Mouse (Mus musculus) kidney, embryonic 15.5 days (tissue): ENCODE results near the gene Dnpep. TPM values are rescaled to one million over a fixed set of nuclear protein-coding genes. Genes with fewer than 3 reads are reported as not detected.
A peak's percentile ranks its signal among the peaks of the same experiment; 100 is the strongest.

Experiments
- ATAC-seq: fragments of 200-750 bp; cut with Nextera tagmentation; replicated peaks from 2 replicates; pipeline ENCODE4 v1.8.0; 2017; ENCODE audit warnings: moderate TSS enrichment; ENCODE audit not compliant: low FRiP score
- H3K27ac ChIP-seq: fragments of 300-500 bp; sonication (generic); 2 replicates; pipeline ENCODE4 v1.5.1; 2015; ENCODE audit warnings: mild to moderate bottlenecking, inconsistent platforms
- H3K27me3 ChIP-seq: fragments of 300-500 bp; sonication (generic); 2 replicates; pipeline ENCODE4 v1.6.1; 2015; ENCODE audit warnings: inconsistent platforms
- H3K36me3 ChIP-seq: fragments of 300-500 bp; sonication (generic); 2 replicates; pipeline ENCODE4 v1.6.1; 2015; ENCODE audit warnings: inconsistent platforms
- H3K4me1 ChIP-seq: fragments of 300-500 bp; sonication (generic); 2 replicates; pipeline ENCODE4 v1.6.1; 2015; ENCODE audit warnings: inconsistent platforms
- H3K4me2 ChIP-seq: fragments of 300-500 bp; sonication (generic); 2 replicates; pipeline ENCODE4 v1.6.1; 2015; ENCODE audit warnings: moderate library complexity, mild to moderate bottlenecking, inconsistent platforms
- H3K4me3 ChIP-seq: fragments of 300-500 bp; sonication (generic); replicated peaks from 2 replicates; pipeline ENCODE4 v1.5.1; 2015; ENCODE audit warnings: mild to moderate bottlenecking, inconsistent platforms
- H3K9ac ChIP-seq: fragments of 300-500 bp; sonication (generic); 2 replicates; pipeline ENCODE4 v1.6.1; 2015; ENCODE audit warnings: mild to moderate bottlenecking, inconsistent platforms
- H3K9me3 ChIP-seq: fragments of 300-500 bp; sonication (generic); replicated peaks from 2 replicates; pipeline ENCODE4 v1.6.1; 2016; ENCODE audit warnings: inconsistent platforms
- WGBS: fragments of 180-500 bp; shearing (Covaris S2); methylation state at CpG from one replicate; pipeline ENCODE4 v1.1.7; 2015; ENCODE audit warnings: mixed read lengths; 5-methylcytosine and 5-hydroxymethylcytosine counted together
- polyA plus RNA-seq: library from polyadenylated mRNA; unstranded; fragments of >200 nt; fragmentation: Nextera tagmentation; extraction: Ambion mirVana; gene quantifications from 2 replicates; pipeline ENCODE4 v1.2.1, GENCODE M21; 2015

Gene Dnpep
- polyA plus RNA-seq, 1 experiment from 2014 or later = 153 TPM

DNA sequence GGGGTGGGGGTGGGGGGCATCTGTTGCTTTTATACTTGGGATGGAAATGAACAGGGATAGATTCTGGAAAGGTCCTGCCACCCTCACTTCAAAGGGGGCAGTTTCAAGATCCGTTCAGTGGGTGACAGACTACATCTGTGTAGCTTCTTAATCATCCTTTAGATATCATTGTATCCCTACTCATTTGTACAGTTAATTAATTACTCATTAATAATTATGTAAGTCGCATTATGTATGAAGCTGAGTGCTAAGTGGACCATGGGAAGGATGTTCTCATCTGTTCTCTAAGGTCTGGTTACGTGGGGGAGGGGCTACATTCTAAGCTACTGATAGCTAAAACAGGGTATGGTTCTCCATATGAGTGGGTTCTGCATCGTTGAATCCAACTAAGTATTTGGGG is 946 bp upstream of the Dnpep start:
- Histone ChIP-seq H3K4me3 (no peak overlapping the region), H3K9ac (no peak overlapping the region), H3K9me3 (no peaks in the 10 kb centered on the region), H3K27ac (no peak overlapping the region), H3K4me1 (peaks cover 21% of the 10 kb centered on the region), H3K4me2 (no peak overlapping the region), H3K36me3 (peaks cover 20% of the 10 kb centered on the region), H3K27me3 (no peaks in the 10 kb centered on the region)
- ATAC-seq = no peak
- WGBS = 83% methylated on average over 4 of the region's 4 CpGs

DNA sequence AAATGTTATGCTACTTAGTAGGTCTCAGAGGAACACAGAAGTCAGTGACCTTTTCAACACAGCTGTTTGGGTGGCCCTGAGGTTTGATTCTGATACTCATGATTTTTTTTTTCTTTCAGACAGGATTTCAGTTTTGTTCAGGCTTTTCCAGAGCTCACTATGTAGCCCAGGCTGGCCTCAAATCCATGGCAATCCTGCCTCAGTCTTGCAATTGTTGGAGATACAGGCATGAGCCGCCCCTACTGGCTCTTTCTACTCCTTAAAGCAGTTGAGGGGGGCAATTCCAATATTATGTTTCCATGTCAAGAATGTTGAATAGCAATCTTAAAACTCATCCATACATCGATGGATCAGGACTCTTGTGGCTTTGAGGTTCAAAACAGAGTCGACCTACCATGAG is 511 bp upstream of the Dnpep start:
- H3K27me3 ChIP-seq = no peaks in the 10 kb centered on the region
- ATAC-seq = no peak
- peak overlapping the region; percentile 75 for H3K27ac ChIP-seq
- H3K36me3 ChIP-seq = peaks cover 24% of the 10 kb centered on the region
- H3K9ac ChIP-seq = peak overlapping the region; percentile 10; the same call in 1 of the 2 replicates
- H3K4me1 ChIP-seq = peaks cover 21% of the 10 kb centered on the region
- peak overlapping the region; percentile 48 for H3K4me2 ChIP-seq
- peak overlapping the region; percentile 29 for H3K4me3 ChIP-seq
- WGBS = 74% methylated on average over 3 of the region's 3 CpGs
- H3K9me3 ChIP-seq = no peaks in the 10 kb centered on the region

DNA sequence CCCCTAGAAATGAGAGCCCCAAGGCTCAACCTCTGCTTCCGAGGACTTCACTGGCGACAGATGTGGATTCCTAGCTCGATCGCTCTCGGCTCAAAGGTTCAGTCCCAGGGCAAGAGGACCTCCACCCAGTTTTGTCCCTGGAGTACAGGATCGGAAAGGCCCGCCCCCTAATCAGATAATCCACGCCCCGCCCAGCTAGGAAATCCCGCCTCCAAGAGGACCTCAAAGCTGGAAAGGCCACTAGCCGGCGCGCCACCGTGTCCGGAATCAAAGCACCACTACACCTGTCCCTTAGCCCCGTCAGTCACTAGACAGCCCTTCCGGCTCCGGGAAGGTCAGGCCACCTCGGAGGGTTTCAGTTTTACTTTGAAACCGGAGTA is 939 bp downstream of the Dnpep start:
- under 1% methylated on average over 20 of the region's 20 CpGs for WGBS
- ATAC-seq = peak; percentile 59

DNA sequence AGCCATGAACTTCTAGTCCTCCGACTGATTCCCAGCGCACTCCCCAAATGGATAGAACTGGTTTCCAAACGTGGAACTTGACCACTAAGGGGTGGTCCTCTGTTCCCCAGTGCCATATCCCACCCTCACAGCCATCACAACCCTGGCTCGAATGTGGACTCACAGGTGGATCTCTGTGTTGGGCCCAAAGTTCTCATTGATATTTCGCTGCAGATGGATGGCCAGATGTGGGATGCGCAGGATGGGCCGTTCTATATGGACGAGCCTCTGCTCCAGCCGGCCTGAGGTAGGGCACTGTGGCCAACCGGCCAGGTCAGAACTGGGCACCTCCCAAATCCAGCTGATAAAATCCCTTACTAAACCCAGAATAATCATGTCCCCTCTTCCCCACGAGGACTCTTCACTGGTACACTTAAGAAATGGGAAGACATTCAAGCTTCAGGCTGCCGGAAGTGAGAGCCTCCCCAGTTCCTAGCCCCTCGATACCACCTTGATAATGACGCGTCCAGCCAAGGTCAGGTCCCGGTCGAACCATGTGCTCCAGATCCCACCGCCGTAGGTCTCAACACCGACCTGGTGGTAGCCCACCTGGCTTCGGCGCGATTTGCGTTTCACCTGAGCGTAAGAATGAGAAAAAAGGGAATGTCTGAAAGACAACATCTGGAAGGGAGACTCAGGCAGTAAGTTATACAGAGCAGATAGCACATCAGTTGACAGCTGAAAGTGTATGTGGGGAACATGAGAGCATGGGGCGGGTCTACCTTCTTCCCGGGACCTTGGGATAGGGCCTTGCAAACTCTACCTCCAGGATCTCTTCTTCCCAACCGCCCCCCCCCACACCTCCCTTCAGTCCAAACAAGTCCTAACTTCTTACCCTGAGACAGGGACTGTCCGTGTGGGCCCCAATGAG is 2.1 kb downstream of the Dnpep start:
- H3K4me1 ChIP-seq = peaks cover 21% of the 10 kb centered on the region
- peak overlapping the region; percentile 97; the same call in 1 of the 2 replicates for H3K27ac ChIP-seq
- peak overlapping the region; percentile 71 for H3K9ac ChIP-seq
- H3K27me3 ChIP-seq = no peaks in the 10 kb centered on the region
- WGBS = 81% methylated on average over 29 of the region's 29 CpGs
- ATAC-seq = no peak
- H3K4me3 ChIP-seq = peak overlapping the region; percentile 73
- H3K36me3 ChIP-seq = peaks cover 50% of the 10 kb centered on the region
- no peaks in the 10 kb centered on the region for H3K9me3 ChIP-seq
- H3K4me2 ChIP-seq = peak overlapping the region; percentile 73

More for the DNA sequence above, 939 bp downstream of the Dnpep start:
- H3K9me3 ChIP-seq = no peaks in the 10 kb centered on the region
- peak overlapping the region; percentile 97 for H3K27ac ChIP-seq
- H3K4me1 ChIP-seq = peaks cover 21% of the 10 kb centered on the region
- H3K36me3 ChIP-seq = peaks cover 39% of the 10 kb centered on the region
- H3K9ac ChIP-seq = peak overlapping the region; percentile 71
- no peaks in the 10 kb centered on the region for H3K27me3 ChIP-seq
- peak overlapping the region; percentile 73 for H3K4me2 ChIP-seq
- peak overlapping the region; percentile 73 for H3K4me3 ChIP-seq

DNA sequence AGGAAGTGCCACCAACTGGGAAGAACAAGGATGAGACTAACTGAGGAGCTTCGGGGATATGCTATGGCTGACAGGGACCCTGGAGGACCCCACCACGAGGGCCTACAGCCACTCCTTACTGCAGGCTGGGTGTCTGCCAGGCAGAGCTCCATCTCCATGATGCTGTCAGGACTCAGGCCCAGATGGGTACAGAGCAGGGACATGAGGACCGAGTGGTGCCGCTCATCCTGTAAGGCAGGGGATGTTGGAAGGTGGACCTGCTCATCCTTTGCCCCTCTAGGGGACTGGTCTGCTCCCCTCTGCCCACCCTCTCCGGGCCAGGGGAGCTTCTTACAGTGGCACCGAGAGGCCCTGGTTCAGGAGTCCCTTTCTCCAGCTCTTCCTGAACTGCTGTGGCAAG is 2.8 kb downstream of the Dnpep start:
- ATAC-seq = no peak
- Histone ChIP-seq H3K36me3 (peaks cover 57% of the 10 kb centered on the region), H3K9ac (no peak overlapping the region), H3K27ac (no peak overlapping the region), H3K4me3 (peak overlapping the region; percentile 73; the same call in 1 of the 2 replicates), H3K4me2 (no peak overlapping the region), H3K27me3 (no peaks in the 10 kb centered on the region), H3K9me3 (no peaks in the 10 kb centered on the region), H3K4me1 (peaks cover 21% of the 10 kb centered on the region)
- WGBS = 95% methylated on average over 6 of the region's 6 CpGs

DNA sequence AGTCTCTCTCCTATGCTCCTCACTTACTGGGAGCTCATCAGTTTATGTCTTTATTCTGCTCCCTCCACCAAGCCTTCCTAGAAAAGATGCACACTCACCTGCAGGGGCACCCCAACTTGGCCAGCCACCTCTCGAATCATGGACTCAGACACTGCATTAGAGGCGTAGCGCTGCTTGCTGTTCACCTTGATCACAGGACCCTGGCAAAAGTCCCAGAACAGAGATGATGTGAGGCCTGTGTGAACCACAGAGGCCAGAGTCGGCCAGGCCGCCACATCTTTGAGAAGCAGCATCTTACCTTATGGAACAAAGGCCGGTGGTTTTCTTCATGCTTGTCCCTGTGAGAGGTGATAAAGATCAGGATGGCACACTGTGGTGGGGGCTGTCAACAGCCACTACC is 6.1 kb downstream of the Dnpep start:
- no peaks in the 10 kb centered on the region for H3K9me3 ChIP-seq
- peaks cover 89% of the 10 kb centered on the region for H3K36me3 ChIP-seq
- no peak overlapping the region for H3K9ac ChIP-seq
- ATAC-seq = no peak
- no peak overlapping the region for H3K4me3 ChIP-seq
- H3K27me3 ChIP-seq = no peaks in the 10 kb centered on the region
- WGBS = 97% methylated on average over 6 of the region's 6 CpGs
- peaks cover 16% of the 10 kb centered on the region for H3K4me1 ChIP-seq
- no peak overlapping the region for H3K27ac ChIP-seq
- no peak overlapping the region for H3K4me2 ChIP-seq

DNA sequence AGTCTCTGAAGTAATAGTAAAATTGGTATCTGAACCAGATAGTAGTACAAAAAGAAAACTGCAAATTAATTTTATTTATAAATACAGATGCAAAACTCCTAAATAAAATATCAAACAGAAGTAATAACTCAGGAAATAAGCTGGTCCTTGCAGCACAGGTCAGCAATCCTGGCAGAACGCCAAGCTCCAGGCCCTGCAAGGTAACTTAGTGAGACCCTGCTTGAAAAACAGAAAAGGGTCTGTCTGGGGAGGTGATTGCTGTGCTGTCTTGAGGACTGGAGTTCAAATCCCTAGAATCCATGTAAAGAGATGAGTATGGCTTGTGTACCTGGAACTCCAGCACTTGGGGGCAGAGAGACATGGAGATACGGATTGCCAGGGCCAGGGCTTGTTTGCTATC is 13.1 kb downstream of the Dnpep start:
- Histone ChIP-seq H3K27me3 (no peaks in the 10 kb centered on the region), H3K4me1 (no peaks in the 10 kb centered on the region), H3K9ac (no peak overlapping the region), H3K27ac (no peak overlapping the region), H3K9me3 (no peaks in the 10 kb centered on the region), H3K36me3 (peaks cover 38% of the 10 kb centered on the region), H3K4me2 (no peak overlapping the region), H3K4me3 (no peak overlapping the region)
- ATAC-seq = no peak
- WGBS = 88% methylated on average over 2 of the region's 2 CpGs

DNA sequence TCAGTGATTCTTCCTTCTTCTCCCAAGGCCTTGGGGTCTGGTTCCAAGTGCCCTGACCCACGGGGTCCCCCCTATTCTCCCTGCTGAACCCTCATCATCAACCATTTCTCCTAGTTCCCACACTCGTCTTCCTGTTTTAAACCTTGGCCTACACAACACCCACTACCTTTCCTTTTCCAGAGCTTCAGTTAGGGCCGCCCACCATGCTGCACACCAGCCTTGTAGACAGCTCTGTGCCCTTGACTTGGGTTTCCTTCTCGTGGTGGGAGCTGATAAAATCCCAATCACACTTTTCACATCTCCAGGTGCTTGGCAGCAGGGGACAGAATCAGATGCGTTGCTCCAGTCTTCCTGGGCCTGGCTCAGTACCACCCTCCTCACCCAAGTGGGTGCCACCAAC is 23.5 kb downstream of the Dnpep start:
- Histone ChIP-seq H3K4me3 (no peak overlapping the region), H3K36me3 (no peaks in the 10 kb centered on the region), H3K27ac (no peak overlapping the region), H3K9ac (no peak overlapping the region), H3K9me3 (no peaks in the 10 kb centered on the region), H3K4me1 (peaks cover 5% of the 10 kb centered on the region; the same call in 1 of the 2 replicates), H3K27me3 (no peaks in the 10 kb centered on the region), H3K4me2 (no peak overlapping the region)
- no peak for ATAC-seq
- 80% methylated on average over 5 of the region's 5 CpGs for WGBS

DNA sequence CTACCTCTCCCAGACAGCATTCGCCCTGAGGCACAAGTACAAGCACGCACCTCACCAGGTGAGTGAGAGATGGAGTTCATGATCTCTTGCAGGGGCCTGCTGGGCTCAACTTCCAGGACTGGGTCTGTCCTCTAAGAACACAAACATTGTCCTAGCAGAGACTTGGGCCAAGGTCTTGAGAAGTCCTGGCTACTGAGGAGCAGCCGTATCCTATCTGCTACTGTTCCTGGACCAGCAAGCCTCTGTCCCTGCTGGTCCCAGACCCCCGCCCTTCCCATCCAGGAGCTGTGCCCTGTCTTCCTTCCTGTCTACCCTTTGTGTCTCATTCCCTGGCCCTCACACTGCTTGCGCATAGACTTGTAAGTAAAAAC is 24.5 kb downstream of the Dnpep start:
- Histone ChIP-seq H3K9ac (no peak overlapping the region), H3K36me3 (no peaks in the 10 kb centered on the region), H3K27me3 (0 out of 2 replicates have a peak, but pooled peaks cover 3% of the 10 kb centered on the region), H3K9me3 (no peaks in the 10 kb centered on the region), H3K4me2 (no peak overlapping the region), H3K4me1 (peaks cover 5% of the 10 kb centered on the region; the same call in 1 of the 2 replicates), H3K27ac (peak overlapping the region; percentile 85), H3K4me3 (no peak overlapping the region)
- 71% methylated on average over 5 of the region's 5 CpGs for WGBS
- ATAC-seq = 0 out of 2 replicates have a peak, but pooled peaks have one; percentile 22

DNA sequence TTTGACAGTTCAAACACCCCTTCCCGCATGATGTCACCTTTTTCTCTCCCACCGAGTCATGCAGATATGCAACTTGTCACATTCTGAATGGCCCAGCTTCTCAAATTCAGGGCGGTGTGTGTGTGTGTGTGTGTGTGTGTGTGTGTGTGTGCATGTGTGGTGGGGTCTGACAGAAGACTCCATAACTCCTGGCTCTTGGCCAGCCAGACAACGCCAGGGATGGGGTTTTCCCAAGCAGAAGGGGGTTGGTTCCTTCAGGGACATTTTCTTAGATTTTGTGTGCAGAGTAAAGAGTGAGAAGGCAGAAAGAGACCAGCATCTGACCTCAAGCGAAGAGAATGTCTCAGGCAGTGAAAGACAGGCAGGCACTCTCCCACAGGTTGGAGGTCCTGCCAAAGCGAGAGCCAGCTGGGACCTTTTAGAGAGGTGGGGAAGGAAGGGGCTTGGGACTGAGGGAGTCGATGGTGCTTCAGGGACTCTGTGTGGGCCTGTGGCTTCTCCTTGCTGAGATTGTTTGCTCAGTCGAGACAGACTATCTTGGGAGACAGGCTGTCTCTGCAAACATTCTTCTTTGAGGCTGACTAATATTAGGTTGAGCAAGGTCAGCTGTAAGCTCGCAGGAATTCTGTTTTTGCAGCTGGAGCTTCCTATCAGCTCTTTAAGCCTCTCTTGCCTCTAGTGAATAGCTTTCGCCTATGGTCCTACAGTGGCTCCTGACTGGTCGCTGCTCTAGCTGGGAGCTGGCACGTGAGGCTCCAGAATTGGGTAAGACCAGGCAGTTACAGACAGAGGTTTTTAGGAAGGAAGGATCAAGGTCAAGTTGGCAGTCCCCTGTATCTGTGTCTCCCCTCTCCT is 25.1 kb downstream of the Dnpep start:
- H3K9ac ChIP-seq = no peak overlapping the region
- 0 out of 2 replicates have a peak, but pooled peaks have one; percentile 25 for ATAC-seq
- H3K36me3 ChIP-seq = no peaks in the 10 kb centered on the region
- peaks cover 5% of the 10 kb centered on the region; the same call in 1 of the 2 replicates for H3K4me1 ChIP-seq
- 0 out of 2 replicates have a peak, but pooled peaks cover 3% of the 10 kb centered on the region for H3K27me3 ChIP-seq
- H3K4me3 ChIP-seq = no peak overlapping the region
- no peaks in the 10 kb centered on the region for H3K9me3 ChIP-seq
- WGBS = 34% methylated on average over 12 of the region's 12 CpGs
- peak overlapping the region; percentile 85 for H3K27ac ChIP-seq
- H3K4me2 ChIP-seq = no peak overlapping the region

DNA sequence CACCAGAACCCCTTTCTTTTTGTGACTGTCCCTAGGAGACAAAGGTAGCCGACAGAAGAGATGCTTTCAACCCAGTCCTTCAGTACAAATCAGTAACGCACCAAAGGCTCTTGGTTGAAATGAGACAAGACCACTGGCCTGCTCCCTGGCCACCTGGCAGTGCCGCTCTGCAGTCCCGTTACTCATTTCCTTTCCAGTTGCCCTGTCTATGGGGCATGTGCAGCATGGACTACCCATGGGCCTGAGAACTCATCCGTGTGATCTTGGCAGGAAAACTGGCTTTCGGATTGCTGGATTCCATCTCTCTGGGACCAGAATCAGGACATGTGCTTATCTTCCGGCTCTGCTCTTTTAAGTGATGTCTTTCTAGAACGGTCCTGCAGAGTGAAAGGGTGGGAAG is 26.5 kb downstream of the Dnpep start:
- no peaks in the 10 kb centered on the region for H3K36me3 ChIP-seq
- 87% methylated on average over 8 of the region's 8 CpGs for WGBS
- ATAC-seq = no peak
- H3K4me3 ChIP-seq = no peak overlapping the region
- H3K4me2 ChIP-seq = no peak overlapping the region
- no peak overlapping the region for H3K9ac ChIP-seq
- H3K4me1 ChIP-seq = peaks cover 5% of the 10 kb centered on the region; the same call in 1 of the 2 replicates
- no peak overlapping the region for H3K27ac ChIP-seq
- H3K27me3 ChIP-seq = 0 out of 2 replicates have a peak, but pooled peaks cover 3% of the 10 kb centered on the region
- no peaks in the 10 kb centered on the region for H3K9me3 ChIP-seq

DNA sequence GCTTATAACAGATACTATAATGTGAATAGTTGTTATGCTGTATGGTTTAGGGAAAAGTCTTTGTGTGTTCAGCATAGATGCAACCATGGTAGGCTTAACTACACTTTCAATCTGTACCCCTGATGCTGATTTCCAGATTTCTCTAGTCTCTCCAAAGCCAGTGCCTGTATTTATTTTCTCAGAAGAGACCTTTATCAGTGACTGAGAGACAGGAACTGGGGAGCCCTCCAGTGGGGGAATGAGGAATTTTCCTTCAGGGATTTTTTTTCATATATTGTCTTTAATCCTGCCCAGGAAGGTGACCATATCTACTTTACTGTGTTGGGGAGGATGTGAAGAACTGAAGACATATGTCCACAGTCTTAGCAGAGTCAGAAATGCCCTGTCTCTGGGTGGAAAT is 27.2 kb downstream of the Dnpep start:
- no peak overlapping the region for H3K9ac ChIP-seq
- H3K36me3 ChIP-seq = no peaks in the 10 kb centered on the region
- no peak overlapping the region for H3K4me2 ChIP-seq
- no peaks in the 10 kb centered on the region for H3K9me3 ChIP-seq
- H3K4me1 ChIP-seq = peaks cover 5% of the 10 kb centered on the region; the same call in 1 of the 2 replicates
- no peak for ATAC-seq
- 0 out of 2 replicates have a peak, but pooled peaks cover 3% of the 10 kb centered on the region for H3K27me3 ChIP-seq
- no peak overlapping the region for H3K27ac ChIP-seq
- H3K4me3 ChIP-seq = no peak overlapping the region
